Mouse (Mus musculus): ENCODE measurements around the gene Hibadh. TPM values are rescaled to one million over a fixed set of nuclear protein-coding genes. Genes with fewer than 3 reads are reported as not detected.
"Not testable (repeated sequence)": the region's sequence is repeated elsewhere in the genome, so short reads cannot be mapped to it uniquely, and the experiment has no call there.

Gene Hibadh
- 72.2 and 91.4 TPM in 2 replicates for polyA plus RNA-seq (2015; fragmentation: Nextera tagmentation; extraction: Ambion mirVana)

- peak; percentile 100 for ATAC-seq (ENCODE audit: low FRiP score)
- no peaks in the 10 kb centered on the region for H3K9me3 ChIP-seq (replicated peaks)
- 0% methylated on average over 34 of the region's 34 CpGs for WGBS
These were observed at the start of gene Hibadh for GRCm38 (mm10) chr6:52640224-52640712. Hibadh (minus strand) TSS chr6:52640389.

DNA sequence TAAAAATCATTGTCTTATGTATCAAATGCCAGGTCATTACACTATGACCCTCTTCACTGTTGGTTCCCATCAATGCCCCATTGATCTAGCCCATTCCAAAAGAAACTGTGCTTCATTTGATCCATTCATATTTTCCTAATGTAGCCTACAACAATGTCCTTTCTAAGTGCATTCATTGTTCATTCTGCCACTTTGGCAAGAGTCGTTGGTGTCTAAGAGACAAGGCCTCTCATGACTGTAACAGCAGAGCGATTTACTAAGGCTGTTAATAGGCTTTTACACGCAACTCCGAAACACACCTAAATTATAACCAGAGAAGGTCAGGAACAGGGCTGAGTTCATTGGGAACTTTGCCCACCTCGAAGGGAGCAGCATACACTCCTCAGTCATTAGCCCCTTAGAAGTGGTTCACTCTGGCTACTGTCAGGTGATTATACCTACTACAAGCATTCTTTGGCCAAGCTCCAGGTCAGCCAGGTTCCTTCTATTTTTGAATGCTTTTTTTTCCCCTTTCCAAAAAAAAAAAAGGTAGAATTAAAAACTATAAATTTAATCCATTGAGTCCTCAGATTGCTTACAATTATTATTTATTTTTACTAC lies 46.8 kb upstream of the Hibadh start:
- Histone ChIP-seq H3K27ac (replicated peaks) (no peak overlapping the region), H3K4me3 (replicated peaks) (no peak overlapping the region), H3K4me2 (no peak overlapping the region), H3K9me3 (replicated peaks) (no peaks in the 10 kb centered on the region), H3K36me3 (no peaks in the 10 kb centered on the region), H3K9ac (replicated peaks) (no peak overlapping the region), H3K4me1 (no peaks in the 10 kb centered on the region), H3K27me3 (replicated peaks) (no peaks in the 10 kb centered on the region)
- ATAC-seq (ENCODE audit: low FRiP score) = no peak
- 61% methylated on average over 5 of the region's 5 CpGs for WGBS

More at GRCm38 (mm10) chr6:52640224-52640712, at the start of gene Hibadh:
- H3K36me3 ChIP-seq = no peaks in the 10 kb centered on the region
- H3K4me2 ChIP-seq = peak within 1 kb of the TSS; percentile 80
- no peaks in the 10 kb centered on the region for H3K27me3 ChIP-seq (replicated peaks)
- peak within 1 kb of the TSS; percentile 55 for H3K4me3 ChIP-seq (replicated peaks)
- H3K4me1 ChIP-seq = peaks cover 26% of the 10 kb centered on the region
- peak within 1 kb of the TSS; percentile 61 for H3K9ac ChIP-seq (replicated peaks)
- H3K27ac ChIP-seq (replicated peaks) = peak within 1 kb of the TSS; percentile 78

DNA sequence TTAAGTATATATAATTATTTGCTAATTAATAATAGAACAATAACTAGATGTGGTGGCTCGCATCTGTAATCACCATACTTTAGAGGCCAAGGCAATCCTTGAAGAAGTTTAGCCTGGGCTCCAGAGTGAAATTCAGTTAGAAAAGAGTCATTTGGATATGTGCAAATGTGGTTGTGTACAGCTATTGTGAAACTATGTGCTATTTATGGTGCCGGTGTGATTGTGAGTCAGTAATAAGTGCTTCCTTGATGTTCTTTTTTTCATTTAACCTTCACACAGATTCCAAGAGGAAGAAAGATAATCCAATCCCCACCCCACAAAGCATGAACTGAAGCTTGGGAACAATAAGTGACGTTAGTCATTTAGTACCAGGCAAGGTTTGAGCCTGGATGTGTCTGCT lies 42.4 kb upstream of the Hibadh start:
- H3K36me3 ChIP-seq = no peaks in the 10 kb centered on the region
- H3K4me3 ChIP-seq (replicated peaks) = no peak overlapping the region
- no peak overlapping the region for H3K4me2 ChIP-seq
- no peak overlapping the region for H3K9ac ChIP-seq (replicated peaks)
- ATAC-seq (ENCODE audit: low FRiP score) = no peak
- H3K27ac ChIP-seq (replicated peaks) = no peak overlapping the region
- WGBS = 87% methylated on average over 3 of the region's 3 CpGs
- no peaks in the 10 kb centered on the region for H3K27me3 ChIP-seq (replicated peaks)
- H3K4me1 ChIP-seq = no peaks in the 10 kb centered on the region
- H3K9me3 ChIP-seq (replicated peaks) = no peaks in the 10 kb centered on the region

- WGBS = 66% methylated on average over 6 of the region's 6 CpGs
- H3K27ac ChIP-seq (replicated peaks) = no peak overlapping the region
- H3K4me2 ChIP-seq = no peak overlapping the region
- H3K4me1 ChIP-seq = no peaks in the 10 kb centered on the region
- no peak overlapping the region for H3K9ac ChIP-seq (replicated peaks)
- no peak for ATAC-seq (ENCODE audit: low FRiP score)
- no peak overlapping the region for H3K4me3 ChIP-seq (replicated peaks)
- H3K27me3 ChIP-seq (replicated peaks) = no peaks in the 10 kb centered on the region
- H3K9me3 ChIP-seq (replicated peaks) = no peaks in the 10 kb centered on the region
- no peaks in the 10 kb centered on the region for H3K36me3 ChIP-seq
These were observed 41.8 kb upstream of the Hibadh start for GRCm38 (mm10) chr6:52681847-52682485.

DNA sequence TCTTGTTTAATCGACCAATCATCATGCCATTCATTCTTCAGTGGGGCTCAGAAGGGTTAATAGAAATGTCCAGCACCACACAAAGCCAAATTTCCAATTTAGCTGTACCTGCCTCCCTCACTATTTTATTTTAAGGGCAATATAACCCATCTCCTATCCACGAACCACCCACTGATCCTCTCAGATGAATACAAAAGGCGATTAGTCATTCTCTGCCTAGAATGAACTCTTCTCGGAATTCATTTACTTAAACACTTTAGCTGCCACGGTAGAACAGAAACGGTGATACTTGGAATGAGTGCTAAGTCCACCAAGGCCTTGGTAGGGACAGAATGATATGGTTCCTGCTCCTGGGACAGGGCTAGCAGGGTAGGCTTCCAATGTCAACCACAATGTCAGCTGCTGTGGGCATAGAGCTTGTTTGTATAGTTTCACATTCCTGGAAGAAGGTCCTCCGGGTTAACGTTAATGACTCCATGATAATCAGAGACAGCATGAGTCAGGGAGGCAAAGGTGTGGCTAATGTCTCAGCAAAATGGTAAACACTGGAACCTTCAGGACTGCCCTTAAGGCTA lies 40.4 kb upstream of the Hibadh start:
- Histone ChIP-seq H3K9me3 (replicated peaks) (no peaks in the 10 kb centered on the region), H3K36me3 (no peaks in the 10 kb centered on the region), H3K27ac (replicated peaks) (no peak overlapping the region), H3K9ac (replicated peaks) (no peak overlapping the region), H3K27me3 (replicated peaks) (no peaks in the 10 kb centered on the region), H3K4me1 (no peaks in the 10 kb centered on the region), H3K4me3 (replicated peaks) (no peak overlapping the region), H3K4me2 (no peak overlapping the region)
- WGBS = 53% methylated on average over 8 of the region's 8 CpGs
- ATAC-seq (ENCODE audit: low FRiP score) = no peak

DNA sequence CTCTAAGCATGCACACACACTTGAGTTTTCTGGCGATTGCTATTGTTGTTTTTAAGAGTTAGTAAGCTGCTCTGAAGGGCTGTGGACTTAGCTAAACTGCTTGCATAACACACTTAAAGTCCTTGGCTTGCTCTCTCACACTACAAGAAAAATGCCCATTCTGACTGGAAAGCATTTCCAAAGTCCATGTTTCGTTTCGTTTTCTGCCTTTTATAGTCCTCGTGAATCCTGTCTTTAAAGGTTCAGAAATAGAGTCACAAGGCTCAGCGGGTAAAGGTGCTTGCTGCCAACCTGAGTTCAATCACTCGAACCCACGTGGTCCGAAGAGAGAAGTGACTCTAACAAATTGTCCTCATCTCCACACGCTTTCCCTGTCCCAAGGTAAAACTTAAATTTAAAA lies 39.4 kb upstream of the Hibadh start:
- H3K4me2 ChIP-seq = no peak overlapping the region
- no peak overlapping the region for H3K9ac ChIP-seq (replicated peaks)
- no peaks in the 10 kb centered on the region for H3K4me1 ChIP-seq
- no peak overlapping the region for H3K4me3 ChIP-seq (replicated peaks)
- no peak for ATAC-seq (ENCODE audit: low FRiP score)
- H3K27me3 ChIP-seq (replicated peaks) = no peaks in the 10 kb centered on the region
- no peaks in the 10 kb centered on the region for H3K36me3 ChIP-seq
- no peak overlapping the region for H3K27ac ChIP-seq (replicated peaks)
- no peaks in the 10 kb centered on the region for H3K9me3 ChIP-seq (replicated peaks)
- WGBS = 88% methylated on average over 9 of the region's 9 CpGs

GRCm38 (mm10) chr6:52677534-52677933 lies 37.3 kb upstream of the Hibadh start:
- not testable (repeated sequence) for H3K4me2 ChIP-seq; H3K27me3 ChIP-seq (replicated peaks); ATAC-seq (ENCODE audit: low FRiP score); H3K9ac ChIP-seq (replicated peaks); H3K4me1 ChIP-seq; H3K27ac ChIP-seq (replicated peaks); H3K36me3 ChIP-seq; H3K9me3 ChIP-seq (replicated peaks); H3K4me3 ChIP-seq (replicated peaks)
- 90% methylated on average over 4 of the region's 4 CpGs for WGBS

DNA sequence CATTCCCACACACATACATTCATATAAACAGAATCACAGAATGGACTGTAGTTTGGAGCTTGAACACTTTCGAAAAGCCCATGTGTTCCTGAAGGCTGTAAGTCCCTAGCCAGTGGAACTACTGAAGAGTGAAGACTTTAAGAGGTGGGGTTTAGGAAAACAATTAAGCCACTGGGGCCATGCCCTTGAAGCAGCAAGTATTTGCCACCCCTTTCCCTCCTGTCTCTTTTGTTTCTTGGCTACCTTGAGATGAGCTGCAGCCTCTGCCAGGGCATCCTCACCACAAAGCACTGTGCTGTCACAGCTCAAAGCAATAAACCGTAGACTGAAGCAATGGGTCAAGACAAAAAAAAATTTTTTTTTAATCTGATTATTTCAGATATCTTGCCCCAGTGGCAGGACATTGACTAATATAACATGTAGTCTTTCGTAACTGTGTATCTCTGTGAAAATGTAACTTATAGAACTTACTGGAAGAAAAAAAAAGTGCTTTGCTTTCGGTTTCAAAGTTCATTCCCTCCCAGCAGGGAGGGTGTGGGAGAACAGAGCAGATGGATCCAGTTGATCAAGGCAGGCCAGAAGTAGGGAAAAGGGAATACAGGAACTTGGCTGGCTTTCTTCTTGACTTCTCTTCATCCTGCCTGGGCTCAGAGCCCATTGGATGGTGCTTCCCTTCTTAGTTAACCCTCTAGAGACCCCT lies 35.2 kb upstream of the Hibadh start:
- H3K4me2 ChIP-seq = no peak overlapping the region
- no peaks in the 10 kb centered on the region for H3K9me3 ChIP-seq (replicated peaks)
- no peaks in the 10 kb centered on the region for H3K27me3 ChIP-seq (replicated peaks)
- WGBS = 66% methylated on average over 4 of the region's 4 CpGs
- H3K4me1 ChIP-seq = no peaks in the 10 kb centered on the region
- no peak overlapping the region for H3K9ac ChIP-seq (replicated peaks)
- H3K36me3 ChIP-seq = no peaks in the 10 kb centered on the region
- ATAC-seq (ENCODE audit: low FRiP score) = no peak
- no peak overlapping the region for H3K27ac ChIP-seq (replicated peaks)
- no peak overlapping the region for H3K4me3 ChIP-seq (replicated peaks)

- no peak overlapping the region for H3K4me2 ChIP-seq
- H3K9ac ChIP-seq (replicated peaks) = no peak overlapping the region
- 83% methylated on average over 12 of the region's 12 CpGs for whole genome bisulfite sequencing
- no peaks in the 10 kb centered on the region for H3K36me3 ChIP-seq
- H3K4me3 ChIP-seq (replicated peaks) = no peak overlapping the region
- ATAC-seq (ENCODE audit: low FRiP score) = no peak
- no peaks in the 10 kb centered on the region for H3K9me3 ChIP-seq (replicated peaks)
- no peak overlapping the region for H3K27ac ChIP-seq (replicated peaks)
- no peaks in the 10 kb centered on the region for H3K4me1 ChIP-seq
- no peaks in the 10 kb centered on the region for H3K27me3 ChIP-seq (replicated peaks)
These were observed 34.4 kb upstream of the Hibadh start for GRCm38 (mm10) chr6:52674541-52674940.

DNA sequence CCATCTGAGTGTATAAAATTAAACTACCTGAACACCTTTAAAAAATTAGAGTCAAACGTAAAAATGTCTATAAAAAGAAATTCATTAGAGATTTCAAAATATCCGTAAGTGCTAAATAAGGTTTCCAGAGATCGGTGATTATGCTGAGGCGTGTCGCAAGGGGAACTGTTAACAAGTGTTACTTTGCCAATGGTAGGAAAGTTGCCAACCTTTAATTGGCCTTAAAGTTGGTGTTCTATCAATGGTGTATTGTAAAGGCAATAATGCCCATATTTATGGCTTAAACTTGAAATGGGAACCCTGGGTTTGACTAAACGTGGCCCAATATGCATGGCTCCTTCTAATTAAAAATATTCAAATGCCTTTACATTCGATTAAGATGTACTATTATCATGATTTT lies 33.5 kb upstream of the Hibadh start:
- H3K27ac ChIP-seq (replicated peaks) = no peak overlapping the region
- no peak overlapping the region for H3K4me3 ChIP-seq (replicated peaks)
- no peak overlapping the region for H3K9ac ChIP-seq (replicated peaks)
- H3K9me3 ChIP-seq (replicated peaks) = no peaks in the 10 kb centered on the region
- no peaks in the 10 kb centered on the region for H3K36me3 ChIP-seq
- no peak overlapping the region for H3K4me2 ChIP-seq
- no peaks in the 10 kb centered on the region for H3K27me3 ChIP-seq (replicated peaks)
- 75% methylated on average over 7 of the region's 7 CpGs for WGBS
- no peak for ATAC-seq (ENCODE audit: low FRiP score)
- no peaks in the 10 kb centered on the region for H3K4me1 ChIP-seq

DNA sequence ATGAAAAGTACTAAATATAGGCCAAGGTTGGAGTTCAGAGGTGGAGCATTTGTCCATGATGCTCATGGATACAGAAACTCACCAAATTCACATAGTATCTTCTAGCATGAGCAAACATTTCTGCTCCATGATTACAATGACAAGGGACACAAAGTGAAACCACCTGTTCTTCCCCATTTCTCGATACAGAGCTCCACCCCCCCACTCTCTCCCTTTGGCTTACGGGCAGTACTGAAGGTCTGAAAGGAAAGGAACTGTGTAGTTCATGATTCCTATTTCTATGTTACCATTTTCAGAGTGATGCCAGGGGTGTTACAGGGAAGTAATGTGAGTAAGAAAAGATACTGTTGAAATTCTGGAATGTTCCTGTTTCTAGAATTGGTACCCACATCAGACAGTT lies 32.4 kb upstream of the Hibadh start:
- Histone ChIP-seq H3K27me3 (replicated peaks) (no peaks in the 10 kb centered on the region), H3K4me2 (no peak overlapping the region), H3K4me3 (replicated peaks) (no peak overlapping the region), H3K9me3 (replicated peaks) (no peaks in the 10 kb centered on the region), H3K9ac (replicated peaks) (no peak overlapping the region), H3K27ac (replicated peaks) (no peak overlapping the region), H3K36me3 (no peaks in the 10 kb centered on the region), H3K4me1 (no peaks in the 10 kb centered on the region)
- no peak for ATAC-seq (ENCODE audit: low FRiP score)
- 88% methylated on average over 2 of the region's 2 CpGs for WGBS

- Histone ChIP-seq H3K36me3 (no peaks in the 10 kb centered on the region), H3K4me3 (replicated peaks) (no peak overlapping the region), H3K9ac (replicated peaks) (no peak overlapping the region), H3K27ac (replicated peaks) (no peak overlapping the region), H3K4me2 (no peak overlapping the region), H3K27me3 (replicated peaks) (no peaks in the 10 kb centered on the region), H3K4me1 (no peaks in the 10 kb centered on the region), H3K9me3 (replicated peaks) (no peaks in the 10 kb centered on the region)
- 61% methylated on average over 8 of the region's 8 CpGs for WGBS
- no peak for ATAC-seq (ENCODE audit: low FRiP score)
These were observed 31.6 kb upstream of the Hibadh start for GRCm38 (mm10) chr6:52671791-52672190.
